Mouse (Mus musculus) macrophage (primary cell): ENCODE results near the gene Lrrc7. TPM values are rescaled to one million over a fixed set of nuclear protein-coding genes. Genes with fewer than 3 reads are reported as not detected.

Experiments used
- H3K27ac ChIP-seq: fragments of 350-480 bp; formaldehyde crosslinking; 2 replicates; pipeline ENCODE4 v1.9.0; 2021
- H3K36me3 ChIP-seq: fragments of 350-480 bp; formaldehyde crosslinking; 2 replicates; pipeline ENCODE4 v1.9.0; 2021; ENCODE audit errors: inconsistent target
- H3K4me3 ChIP-seq: fragments of 350-480 bp; formaldehyde crosslinking; 2 replicates; pipeline ENCODE4 v1.9.0; 2021; ENCODE audit errors: inconsistent target
- H3K79me2 ChIP-seq: fragments of 350-480 bp; formaldehyde crosslinking; 2 replicates; pipeline ENCODE4 v1.9.0; 2021; ENCODE audit errors: inconsistent target
- WGBS: methylation state at CpG from one replicate; pipeline ENCODE4 v1.1.7; 2026; ENCODE audit warnings: inconsistent platforms; ENCODE audit not compliant: missing documents; 5-methylcytosine and 5-hydroxymethylcytosine counted together
- polyA plus RNA-seq: library from polyadenylated mRNA; stranded (reverse); fragments of 250-400 nt; gene quantifications from 3 replicates; pipeline ENCODE4 v1.2.4, GENCODE M21; 2018; ENCODE audit warnings: inconsistent platforms

The Lrrc7 gene
- polyA plus RNA-seq, 1 experiment from 2014 or later: not detected

GRCm38 (mm10) chr3:158400600-158400999, 161.4 kb downstream of the Lrrc7 start:
- H3K27ac ChIP-seq: no peak overlapping the region
- WGBS: 82% methylated on average over 1 of the region's 1 CpGs
- no peaks in the 10 kb centered on the region for H3K36me3 ChIP-seq
- H3K4me3 ChIP-seq: no peak overlapping the region
- no peaks in the 10 kb centered on the region for H3K79me2 ChIP-seq

- Histone ChIP-seq H3K4me3 (no peak overlapping the region), H3K79me2 (no peaks in the 10 kb centered on the region), H3K27ac (no peak overlapping the region), H3K36me3 (no peaks in the 10 kb centered on the region)
Measured at GRCm38 (mm10) chr3:158391534-158391933, 170.5 kb downstream of the Lrrc7 start.

- Histone ChIP-seq H3K4me3 (no peak overlapping the region), H3K36me3 (no peaks in the 10 kb centered on the region), H3K27ac (no peak overlapping the region), H3K79me2 (no peaks in the 10 kb centered on the region)
- WGBS: 50% methylated on average over 2 of the region's 2 CpGs
Measured at GRCm38 (mm10) chr3:158388076-158388454, 174.0 kb downstream of the Lrrc7 start.

GRCm38 (mm10) chr3:158387413-158388075, 174.5 kb downstream of the Lrrc7 start:
- Histone ChIP-seq H3K79me2 (no peaks in the 10 kb centered on the region), H3K27ac (no peak overlapping the region), H3K36me3 (no peaks in the 10 kb centered on the region), H3K4me3 (no peak overlapping the region)
- 73% methylated on average over 2 of the region's 2 CpGs for WGBS

- H3K36me3 ChIP-seq: no peaks in the 10 kb centered on the region
- H3K4me3 ChIP-seq: no peak overlapping the region
- no peak overlapping the region for H3K27ac ChIP-seq
- WGBS: 0% methylated on average over 1 of the region's 1 CpGs
- H3K79me2 ChIP-seq: no peaks in the 10 kb centered on the region
Measured at GRCm38 (mm10) chr3:158386848-158387247, 175.2 kb downstream of the Lrrc7 start.

- 0% methylated on average over 1 of the region's 1 CpGs for WGBS
- Histone ChIP-seq H3K27ac (no peak overlapping the region), H3K4me3 (no peak overlapping the region), H3K36me3 (no peaks in the 10 kb centered on the region), H3K79me2 (no peaks in the 10 kb centered on the region)
Measured at GRCm38 (mm10) chr3:158375885-158376284, 186.1 kb downstream of the Lrrc7 start.

GRCm38 (mm10) chr3:158369169-158369568, 192.9 kb downstream of the Lrrc7 start:
- Histone ChIP-seq H3K79me2 (no peaks in the 10 kb centered on the region), H3K4me3 (no peak overlapping the region), H3K36me3 (no peaks in the 10 kb centered on the region), H3K27ac (no peak overlapping the region)
- WGBS: 92% methylated on average over 3 of the region's 3 CpGs

- no peak overlapping the region for H3K4me3 ChIP-seq
- H3K27ac ChIP-seq: no peak overlapping the region
- 80% methylated on average over 3 of the region's 3 CpGs for WGBS
- H3K36me3 ChIP-seq: no peaks in the 10 kb centered on the region
- no peaks in the 10 kb centered on the region for H3K79me2 ChIP-seq
Measured at GRCm38 (mm10) chr3:158365801-158366200, 196.2 kb downstream of the Lrrc7 start.

- Histone ChIP-seq H3K36me3 (no peaks in the 10 kb centered on the region), H3K27ac (no peak overlapping the region), H3K79me2 (no peaks in the 10 kb centered on the region), H3K4me3 (no peak overlapping the region)
- WGBS: 84% methylated on average over 2 of the region's 2 CpGs
Measured at GRCm38 (mm10) chr3:158362091-158362490, 199.9 kb downstream of the Lrrc7 start.

- no peaks in the 10 kb centered on the region for H3K79me2 ChIP-seq
- WGBS: 69% methylated on average over 1 of the region's 1 CpGs
- H3K36me3 ChIP-seq: no peaks in the 10 kb centered on the region
- no peak overlapping the region for H3K4me3 ChIP-seq
- H3K27ac ChIP-seq: no peak overlapping the region
Measured at GRCm38 (mm10) chr3:158356706-158357105, 205.3 kb downstream of the Lrrc7 start.

- Histone ChIP-seq H3K79me2 (no peaks in the 10 kb centered on the region), H3K27ac (no peak overlapping the region), H3K4me3 (no peak overlapping the region), H3K36me3 (no peaks in the 10 kb centered on the region)
- WGBS: 88% methylated on average over 4 of the region's 4 CpGs
Measured at GRCm38 (mm10) chr3:158356194-158356593, 205.8 kb downstream of the Lrrc7 start.

- Histone ChIP-seq H3K4me3 (no peak overlapping the region), H3K79me2 (no peaks in the 10 kb centered on the region), H3K27ac (no peak overlapping the region), H3K36me3 (no peaks in the 10 kb centered on the region)
Measured at GRCm38 (mm10) chr3:158340808-158341207, 221.2 kb downstream of the Lrrc7 start.

GRCm38 (mm10) chr3:158330085-158330484, 231.9 kb downstream of the Lrrc7 start:
- Histone ChIP-seq H3K36me3 (no peaks in the 10 kb centered on the region), H3K27ac (no peak overlapping the region), H3K4me3 (no peak overlapping the region), H3K79me2 (no peaks in the 10 kb centered on the region)

- Histone ChIP-seq H3K4me3 (no peak overlapping the region), H3K79me2 (no peaks in the 10 kb centered on the region), H3K36me3 (no peaks in the 10 kb centered on the region), H3K27ac (no peak overlapping the region)
- 71% methylated on average over 2 of the region's 2 CpGs for WGBS
Measured at GRCm38 (mm10) chr3:158310391-158310790, 251.6 kb downstream of the Lrrc7 start.

- H3K27ac ChIP-seq: no peak overlapping the region
- H3K79me2 ChIP-seq: no peaks in the 10 kb centered on the region
- no peak overlapping the region for H3K4me3 ChIP-seq
- no peaks in the 10 kb centered on the region for H3K36me3 ChIP-seq
Measured at GRCm38 (mm10) chr3:158307415-158307814, 254.6 kb downstream of the Lrrc7 start.

- WGBS: 79% methylated on average over 3 of the region's 3 CpGs
- no peak overlapping the region for H3K27ac ChIP-seq
- no peak overlapping the region for H3K4me3 ChIP-seq
- H3K79me2 ChIP-seq: no peaks in the 10 kb centered on the region
- H3K36me3 ChIP-seq: no peaks in the 10 kb centered on the region
Measured at GRCm38 (mm10) chr3:158298732-158299131, 263.3 kb downstream of the Lrrc7 start.
